Mouse (Mus musculus) stomach, postnatal 0 days (tissue): ENCODE measurements around the gene Rfx1.

Experiments
- CTCF ChIP-seq: IDR thresholded peaks from 2 replicates; pipeline ENCODE4 v1.5.1; 2016; ENCODE audit warnings: antibody characterized with exemption, low read depth, mild to moderate bottlenecking, moderate library complexity
- EP300 ChIP-seq: optimal IDR thresholded peaks from 2 replicates; pipeline ENCODE3; 2016; ENCODE audit warnings: antibody characterized with exemption

- TF ChIP-seq CTCF (no peak), EP300 (peak; percentile 94)
These were observed at the start of gene Rfx1 for GRCm38 (mm10) chr8:84066291-84066930.
